Comparison of ENCODE assay signal across 8 mouse cellular contexts in the genomic region with DNA sequence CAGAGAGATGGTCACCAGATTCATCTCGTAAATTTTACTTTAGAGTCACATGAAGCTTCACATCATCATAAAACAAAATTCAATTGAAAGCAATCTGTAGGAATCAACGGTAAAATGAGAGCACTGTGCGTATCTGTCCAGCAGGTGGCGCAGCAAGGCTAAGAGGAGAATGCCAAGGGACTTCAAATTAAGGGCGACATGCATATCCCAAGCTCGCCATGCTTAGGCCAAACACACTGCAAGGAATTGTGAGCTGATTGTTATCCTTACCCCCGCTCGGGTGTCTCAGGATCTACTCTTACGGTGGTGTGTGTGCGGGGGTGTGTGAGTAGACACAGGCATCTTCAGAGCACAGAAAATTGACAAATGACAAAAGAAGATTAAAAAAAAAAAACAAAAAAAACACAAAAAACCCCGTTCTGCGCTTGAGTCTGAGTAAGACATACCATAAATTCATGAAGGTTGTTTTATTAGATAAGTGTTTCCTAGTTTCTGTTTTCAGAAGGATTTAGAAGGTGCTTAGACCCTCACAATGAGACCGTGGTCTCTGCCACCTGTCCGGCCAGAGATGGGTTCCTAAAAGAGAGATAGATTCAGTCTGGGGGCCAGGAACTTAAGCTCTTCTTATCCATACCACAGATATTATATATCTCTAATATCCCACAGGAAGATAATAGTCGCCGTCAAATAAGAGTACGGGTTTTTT.
DNase-seq lines count a peak whose midpoint lies in the region; ATAC-seq and TF ChIP-seq lines count a peak whose summit lies in the region.

No protein-coding gene starts in this region.

- peak overlapping the region; percentile 39; the same call in 1 of the 2 replicates for H3K9ac ChIP-seq in hindbrain, embryonic 13.5 days

- H3K27ac ChIP-seq in hindbrain, embryonic 13.5 days: no peak overlapping the region

- CTCF ChIA-PET in Patski (lab: Charles Lee): interaction anchor here (0.8 to 2.6 kb wide), 10 partner anchors 10 to 214 kb away, joined by 3 to 12 read pairs (median 4); no protein-coding TSS in a partner anchor

- no peaks in the 10 kb centered on the region for H3K4me1 ChIP-seq in hindbrain, embryonic 13.5 days (replicated peaks)

- peak; percentile 86 for TF ChIP-seq CTCF in Patski (IDR thresholded peaks at IDR 0.05)

- peak; percentile 60 for ATAC-seq in Patski
- ATAC-seq in hindbrain, embryonic 13.5 days (ENCODE audit: low FRiP score): peak; percentile 83

- DNase-seq in Patski (ENCODE audit: low read depth, low spot score): no peak
- peak; percentile 93 for DNase-seq in cerebellum, adult 9-10 months
- DNase-seq in frontal cortex, postnatal 10 days (ENCODE audit: low spot score in 2 of 2): peak; percentile 52 to 79
- peak; percentile 85 to 89 for DNase-seq in layer of hippocampus, postnatal 14 days (ENCODE audit: low spot score in 2 of 2)
- peak; percentile 72 for DNase-seq in lung, postnatal 14 days
- DNase-seq in retina, postnatal 7 days (ENCODE audit: low read depth, low spot score): peak; percentile 70
- DNase-seq in urinary bladder, postnatal 36 days (ENCODE audit: low spot score in 2 of 2): peak; percentile 33 to 48

- in situ Hi-C loops in Patski (cut with MboI; ENCODE audit: low pct_unique_long_range_greater_than_20kb): loop anchor here (5.0 kb wide), 1 partner anchor 252 kb away; no protein-coding TSS in a partner anchor

- peaks cover 28% of the 10 kb centered on the region for H3K27me3 ChIP-seq in Patski
- H3K27me3 ChIP-seq in hindbrain, embryonic 13.5 days: no peaks in the 10 kb centered on the region

- H3K4me2 ChIP-seq in hindbrain, embryonic 13.5 days: peak overlapping the region; percentile 50

- peak overlapping the region; percentile 24 for H3K4me3 ChIP-seq in hindbrain, embryonic 13.5 days

- POLR2A ChIA-PET in Patski (lab: Charles Lee): no interaction called here

- no peaks in the 10 kb centered on the region for H3K9me3 ChIP-seq in hindbrain, embryonic 13.5 days

- no peaks in the 10 kb centered on the region for H3K36me3 ChIP-seq in hindbrain, embryonic 13.5 days

- 14% methylated on average over 17 of the region's 17 CpGs for WGBS in hindbrain, embryonic 13.5 days
